Mouse (Mus musculus): ENCODE results near the gene Dpagt1.
"Not testable (repeated sequence)": the region's sequence is repeated elsewhere in the genome, so short reads cannot be mapped to it uniquely, and the experiment has no call there.

The Dpagt1 gene

DNA sequence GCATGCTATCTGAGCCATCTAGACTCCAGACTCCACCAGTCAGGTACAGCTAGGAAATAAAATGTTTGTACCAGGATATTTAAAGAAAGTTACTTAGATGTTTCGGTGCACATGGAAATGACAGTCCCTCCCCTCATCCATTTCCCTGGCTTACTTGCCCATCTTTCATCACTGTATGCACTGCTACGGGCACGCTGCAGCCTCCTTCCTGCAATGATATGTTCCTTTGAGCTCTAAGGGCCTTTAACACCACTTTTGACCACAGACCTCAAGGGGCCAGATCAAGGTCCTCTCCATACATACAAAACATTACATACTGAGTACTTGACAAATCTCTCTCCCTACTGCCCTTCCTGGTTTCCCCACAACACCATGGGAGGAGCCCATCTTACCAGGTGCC is 11.1 kb downstream of the Dpagt1 start:
- in situ Hi-C loops (cut with MboI, MseI), result loop anchor here in 1 of 2 experiments (5.0 kb wide), 1 partner anchor 100 kb away; no protein-coding TSS in a partner anchor

GRCm38 (mm10) chr9:44337436-44338169 is 11.8 kb downstream of the Dpagt1 start:
- in situ Hi-C loops (cut with MboI, MseI), result loop anchor here in 1 of 2 experiments (5.0 kb wide), 1 partner anchor 100 kb away; no protein-coding TSS in a partner anchor

- in situ Hi-C loops (cut with MboI, MseI), result loop anchor here in 1 of 2 experiments (5.0 kb wide), 1 partner anchor 101 kb away; no protein-coding TSS in a partner anchor
Measured at GRCm38 (mm10) chr9:44338574-44338973, 12.8 kb downstream of the Dpagt1 start.

GRCm38 (mm10) chr9:44341487-44341886 is 15.7 kb downstream of the Dpagt1 start:
- in situ Hi-C loops (cut with MboI, MseI), result loop anchor here (5.0 kb wide), 1 partner anchor 56 kb away; the partner anchor contains the start of gene Slc37a4 (in 2 of the 2)

DNA sequence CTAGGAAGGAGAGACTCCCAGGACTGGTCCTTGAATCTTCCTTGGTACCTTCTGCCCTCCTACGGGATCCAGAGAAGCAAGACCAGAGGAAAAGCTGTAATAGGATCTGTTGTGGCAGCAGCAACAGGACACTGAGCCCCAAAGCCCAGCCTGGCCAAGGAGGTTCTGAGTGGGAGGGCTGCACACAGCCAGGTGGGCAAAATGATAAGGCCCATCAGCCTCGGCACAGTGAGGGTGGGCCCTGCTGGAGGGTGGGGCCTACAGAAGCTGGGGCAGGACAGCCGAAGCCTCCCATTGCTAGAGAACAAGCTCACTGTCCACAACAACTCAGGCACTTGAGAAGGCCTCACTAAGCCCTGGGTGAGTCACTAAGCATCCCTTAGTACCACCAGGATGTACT is 16.4 kb downstream of the Dpagt1 start:
- in situ Hi-C loops (cut with MboI, MseI), result loop anchor here (5.0 kb wide), 1 partner anchor 55 kb away; the partner anchor contains the start of gene Slc37a4 (in 2 of the 2)

- in situ Hi-C loops (cut with MboI, MseI), result loop anchor here (5.0 kb wide), 1 partner anchor 55 kb away; the partner anchor contains the start of gene Slc37a4 (in 2 of the 2)
Measured at GRCm38 (mm10) chr9:44342605-44343004, 16.8 kb downstream of the Dpagt1 start.

DNA sequence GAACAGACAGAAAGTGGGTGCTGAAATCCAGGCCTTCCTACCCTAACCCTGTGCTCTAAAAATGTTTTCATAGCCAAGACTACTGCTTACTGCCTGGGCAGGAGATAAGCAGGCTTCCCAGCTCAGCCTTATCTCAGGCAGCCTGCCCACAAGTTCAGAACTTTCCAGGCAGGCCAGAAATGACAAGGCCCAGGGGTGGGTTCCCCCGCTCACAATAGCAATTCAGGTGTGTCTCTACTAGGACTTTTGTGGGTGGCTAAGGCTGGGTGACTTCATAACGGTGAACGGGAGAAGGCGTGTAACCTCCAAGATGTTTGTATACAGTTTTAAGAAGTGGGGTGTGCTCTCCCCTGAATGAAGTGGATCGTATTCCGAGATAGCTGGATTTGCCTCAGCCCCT is 17.5 kb downstream of the Dpagt1 start:
- in situ Hi-C loops (cut with MboI, MseI), result loop anchor here (5.0 kb wide), 1 partner anchor 54 kb away; the partner anchor contains the start of gene Slc37a4 (in 2 of the 2)

DNA sequence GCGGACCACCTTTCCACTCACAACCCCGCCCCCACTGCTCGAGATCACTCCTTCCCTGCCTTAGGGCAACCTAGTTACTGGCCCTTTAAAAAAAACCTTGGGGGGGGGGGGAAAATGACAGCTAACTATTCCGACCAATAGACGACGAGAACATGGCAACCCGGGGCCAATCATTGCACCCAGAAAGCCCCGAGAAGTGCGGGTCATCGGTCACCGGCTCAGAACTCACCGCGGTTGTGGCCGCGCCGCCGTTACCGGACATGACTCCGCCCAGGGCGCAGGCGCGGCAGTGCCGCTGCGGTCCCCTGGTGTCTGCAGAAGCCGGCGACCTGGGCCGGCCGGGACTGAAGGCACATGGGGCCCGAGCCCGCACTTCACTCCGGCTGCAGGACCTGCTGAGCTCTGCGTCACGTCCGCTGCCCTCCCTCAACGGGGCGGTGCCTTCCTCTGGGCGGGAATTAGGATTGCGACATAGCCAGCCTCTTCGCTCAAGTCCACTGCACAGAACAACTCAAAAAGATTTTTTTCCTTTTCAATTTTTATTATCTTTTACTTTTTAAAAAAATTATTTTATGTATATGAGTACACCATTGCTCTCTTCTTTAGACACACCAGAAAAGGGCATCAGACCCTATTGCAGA is 18.1 kb downstream of the Dpagt1 start, which contains the start of gene Hmbs:
TSS of gene Hmbs (minus strand) at position 448 of the 641 bp plus-strand sequence.
- in situ Hi-C loops (cut with MboI, MseI), result loop anchor here (5.0 kb wide), 1 partner anchor 53 kb away; the partner anchor contains the start of gene Slc37a4 (in 2 of the 2)

DNA sequence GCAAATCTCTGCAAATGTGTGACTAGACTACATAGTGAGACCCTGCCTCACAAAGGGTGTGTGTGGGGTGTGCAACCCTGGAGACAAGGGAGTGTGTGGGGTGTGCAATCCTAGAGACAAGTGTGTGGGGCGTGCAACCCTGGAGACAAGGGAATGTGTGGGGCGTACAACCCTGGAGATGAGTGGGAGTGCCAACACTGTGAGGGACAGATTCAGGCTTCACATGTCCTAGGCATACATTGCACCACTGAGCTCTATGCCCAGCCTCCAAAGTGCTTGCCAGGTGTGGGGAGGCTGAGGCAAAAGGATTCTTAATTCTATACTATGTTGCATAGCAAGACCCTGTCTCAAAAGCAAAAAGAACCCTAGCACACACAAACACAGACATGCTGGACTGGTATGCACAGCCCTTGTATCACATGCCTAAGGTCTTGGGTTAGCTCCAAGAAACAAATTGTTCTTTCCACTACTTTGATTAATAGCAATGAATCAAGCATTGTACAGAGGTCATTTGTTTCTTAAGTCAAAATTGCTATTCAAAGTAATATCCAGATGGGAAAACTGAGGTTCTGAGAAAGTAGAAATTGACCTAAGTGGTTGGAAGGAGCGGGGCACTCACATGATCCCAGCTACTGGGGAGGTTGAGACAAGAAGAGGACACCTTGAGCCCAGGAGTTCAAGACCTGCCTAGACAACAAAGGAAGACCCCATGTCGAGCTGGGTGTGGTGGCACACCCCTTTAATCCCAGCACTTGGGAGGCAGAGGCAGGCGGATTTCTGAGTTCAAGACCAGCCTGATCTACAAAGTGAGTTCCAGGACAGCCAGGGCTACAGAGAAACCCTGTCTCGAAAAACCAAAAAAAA is 20.0 kb downstream of the Dpagt1 start:
- in situ Hi-C loops (cut with MboI, MseI), result no loop called here

DNA sequence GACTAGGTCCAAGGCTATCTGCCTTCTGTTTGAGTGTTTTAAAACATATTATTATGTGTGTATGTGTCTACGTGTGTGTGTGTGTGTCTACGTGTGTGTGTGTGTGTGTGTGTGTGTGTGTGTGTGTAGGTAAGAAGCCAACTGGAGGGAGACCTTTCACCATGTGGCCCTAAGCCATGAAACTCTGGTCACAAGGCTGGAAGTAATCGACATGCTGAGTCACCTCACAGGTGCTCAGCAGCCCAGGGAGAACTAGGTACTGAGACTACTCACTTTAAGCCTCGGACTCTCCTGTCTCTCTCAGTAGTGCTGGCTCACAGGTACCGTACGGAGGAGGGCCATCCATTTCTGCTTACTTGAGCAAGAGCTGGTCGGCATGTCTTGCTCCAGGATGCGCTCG is 21.3 kb downstream of the Dpagt1 start:
- in situ Hi-C loops (cut with MboI, MseI), result no loop called here

- in situ Hi-C loops (cut with MboI, MseI), result no loop called here
Measured at GRCm38 (mm10) chr9:44347621-44348020, 21.8 kb downstream of the Dpagt1 start.

GRCm38 (mm10) chr9:44348546-44348945 is 22.7 kb downstream of the Dpagt1 start:
- in situ Hi-C loops (cut with MboI, MseI), result no loop called here

- in situ Hi-C loops (cut with MboI, MseI), result loop anchor here in 1 of 2 experiments (10.0 kb wide), 1 partner anchor 227 kb away; no protein-coding TSS in a partner anchor
Measured at GRCm38 (mm10) chr9:44351396-44351795, 25.6 kb downstream of the Dpagt1 start.

- in situ Hi-C loops (cut with MboI, MseI), result loop anchor here in 1 of 2 experiments (10.0 kb wide), 1 partner anchor 228 kb away; no protein-coding TSS in a partner anchor
Measured at GRCm38 (mm10) chr9:44352337-44352736, 26.5 kb downstream of the Dpagt1 start.

- in situ Hi-C loops (cut with MboI, MseI), result loop anchor here in 1 of 2 experiments (10.0 kb wide), 1 partner anchor 228 kb away; no protein-coding TSS in a partner anchor
Measured at GRCm38 (mm10) chr9:44353142-44353541, 27.3 kb downstream of the Dpagt1 start.

GRCm38 (mm10) chr9:44357207-44357606 is 31.4 kb downstream of the Dpagt1 start:
- in situ Hi-C loops (cut with MboI, MseI), result loop anchor here in 1 of 2 experiments (5.0 to 10.0 kb wide), 2 partner anchors 115 to 232 kb away; partner anchors contain the start of gene Ccdc153

GRCm38 (mm10) chr9:44361190-44361917 is 35.5 kb downstream of the Dpagt1 start, which contains the start of gene Vps11:
Gene Vps11, minus strand, starts transcription at chr9:44361670.
- in situ Hi-C loops (cut with MboI, MseI), result no loop called here

DNA sequence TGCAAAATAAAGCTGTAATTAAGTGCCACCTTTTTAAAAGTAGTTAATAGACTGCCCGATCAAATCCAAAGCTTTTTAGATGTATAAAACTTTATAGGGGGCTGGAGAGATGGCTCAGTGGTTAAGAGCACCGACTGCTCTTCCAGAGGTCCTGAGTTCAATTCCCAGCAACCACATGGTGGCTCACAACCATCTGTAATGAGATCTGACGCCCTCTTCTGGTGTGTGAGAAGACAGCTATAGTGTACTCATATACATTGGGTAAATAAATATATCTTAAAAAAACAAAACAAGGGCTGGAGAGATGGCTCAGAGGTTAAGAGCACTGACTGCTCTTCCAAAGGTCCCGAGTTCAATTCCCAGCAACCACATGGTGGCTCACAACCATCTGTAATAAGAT is 36.1 kb downstream of the Dpagt1 start:
- in situ Hi-C loops (cut with MboI, MseI), result not testable (repeated sequence)

DNA sequence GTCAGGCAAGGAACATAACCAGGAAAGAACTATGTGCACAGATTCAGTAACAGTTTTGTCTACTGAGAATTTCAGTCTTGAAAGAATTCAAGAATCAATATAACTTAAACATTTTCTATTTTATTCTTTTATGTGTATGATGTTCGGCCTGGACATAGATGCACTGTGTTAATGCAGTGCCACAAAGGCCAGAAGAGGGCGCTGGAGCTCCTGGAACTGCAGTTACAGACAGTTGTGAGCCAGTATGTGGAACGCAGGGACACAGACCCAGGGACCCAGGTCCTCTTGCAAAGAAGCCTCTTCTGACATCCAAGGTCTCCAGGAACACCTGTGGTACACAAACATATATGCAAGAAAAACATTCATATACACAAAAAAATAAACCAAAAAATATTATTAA is 38.7 kb downstream of the Dpagt1 start:
- in situ Hi-C loops (cut with MboI, MseI), result no loop called here

DNA sequence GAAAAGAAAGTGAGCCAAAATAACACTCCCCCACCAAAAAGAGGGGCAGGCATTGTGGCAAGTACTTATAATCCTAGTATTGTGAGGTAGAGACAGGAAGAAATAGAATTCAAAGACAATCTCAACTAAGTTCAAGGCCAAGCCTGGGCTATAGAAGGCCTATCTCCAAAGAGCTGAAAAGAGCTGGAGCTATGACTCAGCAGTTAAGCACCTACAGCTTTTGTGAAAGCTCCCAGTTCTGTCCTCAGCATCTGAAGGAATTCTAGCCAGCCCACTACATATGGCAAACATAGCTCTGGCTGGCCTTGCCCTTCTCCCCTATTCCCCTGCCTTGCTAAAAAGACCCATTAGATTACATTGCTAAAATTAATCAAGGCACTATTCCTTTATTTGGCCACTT is 47.6 kb downstream of the Dpagt1 start:
- in situ Hi-C loops (cut with MboI, MseI), result no loop called here
